In genomic region chr1:171294298-171295062, GRCm38 (mm10) we compare ENCODE assay signal across 8 mouse cellular contexts. TPM values are rescaled to one million over a fixed set of nuclear protein-coding genes. Genes with fewer than 3 reads are reported as not detected.
DNase-seq lines count a peak whose midpoint lies in the region; ATAC-seq and TF ChIP-seq lines count a peak whose summit lies in the region.

Ufc1 (minus strand) TSS chr1:171295024.

- peak; percentile 93 for DNase-seq in MEL (ENCODE audit: low read depth, low spot score)
- DNase-seq in cerebellum, adult 2 months: peak; percentile 91 to 92
- DNase-seq in forebrain, postnatal 0 days: peak; percentile 93
- DNase-seq in heart, postnatal 4 days: peak; percentile 83
- DNase-seq in layer of hippocampus, adult 2 months (ENCODE audit: low spot score in 2 of 2): peak; percentile 76 to 79
- peak; percentile 87 for DNase-seq in lung, adult 2 months
- DNase-seq in testis, postnatal 10 days (ENCODE audit: low spot score): peak; percentile 82

- peak within 1 kb of the TSS; percentile 99 for H3K27ac ChIP-seq in MEL (ENCODE audit: control insufficient read depth, low read depth, low read length)
- peak within 1 kb of the TSS; percentile 97 for H3K27ac ChIP-seq in cerebellum, adult 2 months (ENCODE audit: insufficient read depth, low read length)
- peak within 1 kb of the TSS; percentile 94 for H3K27ac ChIP-seq in forebrain, postnatal 0 days (ENCODE audit: low read depth, low read length)
- peak within 1 kb of the TSS; percentile 100 for H3K27ac ChIP-seq in layer of hippocampus, adult 2 months
- peak within 1 kb of the TSS; percentile 97 for H3K27ac ChIP-seq in neural tube, embryonic 15.5 days (replicated peaks)

- H3K9ac ChIP-seq in MEL (ENCODE audit: control insufficient read depth, low read depth, low read length, poor library complexity, severe bottlenecking): peak within 1 kb of the TSS; percentile 99
- peak within 1 kb of the TSS; percentile 87 for H3K9ac ChIP-seq in forebrain, postnatal 0 days
- peak within 1 kb of the TSS; percentile 88 for H3K9ac ChIP-seq in neural tube, embryonic 15.5 days (replicated peaks)

- peak; percentile 89 for ATAC-seq in forebrain, postnatal 0 days
- peak; percentile 87 for ATAC-seq in neural tube, embryonic 15.5 days (ENCODE audit: low FRiP score)

- H3K4me2 ChIP-seq in forebrain, postnatal 0 days (ENCODE audit: low read depth): peak within 1 kb of the TSS; percentile 53
- peak within 1 kb of the TSS; percentile 66 for H3K4me2 ChIP-seq in neural tube, embryonic 15.5 days

- peaks cover 0 to 14% of the 10 kb centered on the region in 2 experiments; a peak in 2 of 4 replicates for H3K36me3 ChIP-seq in MEL (ENCODE audit: control insufficient read depth in 1 of 2, insufficient read depth in 2 of 2, low read length in 2 of 2)
- H3K36me3 ChIP-seq in forebrain, postnatal 0 days (ENCODE audit: insufficient read depth): peaks cover 4% of the 10 kb centered on the region; the same call in 1 of the 2 replicates
- H3K36me3 ChIP-seq in neural tube, embryonic 15.5 days: 0 out of 2 replicates have a peak, but pooled peaks cover 5% of the 10 kb centered on the region

- TF ChIP-seq EP300 in MEL (IDR thresholded peaks at IDR 0.05; ENCODE audit: low read depth in 1 of 2, low read length in 2 of 2): peak in 1 of 2 experiments; percentile 32; a peak in 1 of 4 replicates

- H3K79me2 ChIP-seq in MEL (ENCODE audit: control insufficient read depth, insufficient read depth, low read length, poor library complexity): peaks cover 14% of the 10 kb centered on the region

- H3K27me3 ChIP-seq in MEL (ENCODE audit: control insufficient read depth in 1 of 2, insufficient read depth in 2 of 2, low read length in 2 of 2): no peaks in the 10 kb centered on the region; a peak in 1 of 4 replicates
- H3K27me3 ChIP-seq in cerebellum, adult 2 months (ENCODE audit: control insufficient read depth, insufficient read depth, low read length): no peaks in the 10 kb centered on the region
- peaks cover 6% of the 10 kb centered on the region; the same call in 1 of the 2 replicates for H3K27me3 ChIP-seq in forebrain, postnatal 0 days (ENCODE audit: insufficient read depth, low read length)
- peaks cover 19% of the 10 kb centered on the region for H3K27me3 ChIP-seq in neural tube, embryonic 15.5 days (replicated peaks)

- H3K9me3 ChIP-seq in MEL (replicated peaks; ENCODE audit: insufficient read depth, low read length): no peaks in the 10 kb centered on the region
- H3K9me3 ChIP-seq in forebrain, postnatal 0 days (ENCODE audit: low read length): no peaks in the 10 kb centered on the region
- no peaks in the 10 kb centered on the region for H3K9me3 ChIP-seq in neural tube, embryonic 15.5 days (replicated peaks)

- peaks cover 0 to 9% of the 10 kb centered on the region in 2 experiments; a peak in 3 of 4 replicates for H3K4me1 ChIP-seq in MEL (ENCODE audit: control insufficient read depth in 1 of 2, insufficient read depth in 2 of 2, low read length in 2 of 2)
- H3K4me1 ChIP-seq in cerebellum, adult 2 months (ENCODE audit: control insufficient read depth, insufficient read depth, low read length): no peaks in the 10 kb centered on the region
- H3K4me1 ChIP-seq in forebrain, postnatal 0 days (ENCODE audit: insufficient read depth): peaks cover 8% of the 10 kb centered on the region
- peaks cover 3% of the 10 kb centered on the region; the same call in 1 of the 2 replicates for H3K4me1 ChIP-seq in lung, adult 2 months (ENCODE audit: control insufficient read depth, insufficient read depth, low read length)
- peaks cover 14% of the 10 kb centered on the region for H3K4me1 ChIP-seq in neural tube, embryonic 15.5 days

- peak within 1 kb of the TSS; percentile 83 to 100 for H3K4me3 ChIP-seq in MEL (ENCODE audit: control insufficient read depth in 1 of 2, insufficient read depth in 1 of 2, low read depth in 2 of 2, low read length in 2 of 2)
- peak within 1 kb of the TSS; percentile 94 for H3K4me3 ChIP-seq in cerebellum, adult 2 months (replicated peaks; ENCODE audit: insufficient read depth, low read depth, low read length)
- H3K4me3 ChIP-seq in forebrain, postnatal 0 days (ENCODE audit: low read depth, low read length): peak within 1 kb of the TSS; percentile 63
- peak within 1 kb of the TSS; percentile 95 for H3K4me3 ChIP-seq in layer of hippocampus, adult 2 months
- H3K4me3 ChIP-seq in lung, adult 2 months (replicated peaks; ENCODE audit: extremely low read depth, low read depth, low read length): peak within 1 kb of the TSS; percentile 99
- peak within 1 kb of the TSS; percentile 77 for H3K4me3 ChIP-seq in neural tube, embryonic 15.5 days (replicated peaks)

- no peak for TF ChIP-seq RAD21 in MEL (IDR thresholded peaks at IDR 0.05; ENCODE audit: low read depth, low read length)

- no peak for TF ChIP-seq CTCF in MEL (IDR thresholded peaks at IDR 0.05 in 2 of 3, conservative IDR thresholded peaks at IDR 0.05 in 1 of 3; ENCODE audit: control insufficient read depth in 1 of 3, insufficient read depth in 1 of 3, low read depth in 2 of 3, low read length in 3 of 3, poor library complexity in 1 of 3, severe bottlenecking in 1 of 3)
- no peak; the same call in 1 of the 2 replicates for TF ChIP-seq CTCF in cerebellum, adult 2 months (IDR thresholded peaks at IDR 0.05; ENCODE audit: borderline replicate concordance, insufficient read depth, low read depth, low read length)
- peak; percentile 51 for TF ChIP-seq CTCF in forebrain, postnatal 0 days (IDR thresholded peaks at IDR 0.05; ENCODE audit: low read depth)
- TF ChIP-seq CTCF in layer of hippocampus, adult 2 months (conservative IDR thresholded peaks at IDR 0.05): peak; percentile 69
- no peak for TF ChIP-seq CTCF in lung, adult 2 months (IDR thresholded peaks at IDR 0.05; ENCODE audit: insufficient read depth, low read length)

- under 1% methylated on average over 42 of the region's 42 CpGs for WGBS in cerebellum, adult 2 months
- 1% methylated on average over 42 of the region's 42 CpGs for WGBS in forebrain, postnatal 0 days
- WGBS in lung, adult 2 months: under 1% methylated on average over 42 of the region's 42 CpGs
- under 1% methylated on average over 42 of the region's 42 CpGs for WGBS in neural tube, embryonic 15.5 days

- peak; percentile 35 to 81; a peak in 2 of 4 replicates for TF ChIP-seq POLR2A in MEL (IDR thresholded peaks at IDR 0.05; ENCODE audit: control insufficient read depth in 1 of 2, insufficient read depth in 1 of 2, low read depth in 1 of 2, low read length in 2 of 2, poor library complexity in 1 of 2)
- peak; percentile 33; the same call in 1 of the 2 replicates for TF ChIP-seq POLR2A in cerebellum, adult 2 months (IDR thresholded peaks at IDR 0.05; ENCODE audit: borderline replicate concordance, insufficient read depth, low read length)
- peak; percentile 65; the same call in 1 of the 2 replicates for TF ChIP-seq POLR2A in lung, adult 2 months (IDR thresholded peaks at IDR 0.05; ENCODE audit: borderline replicate concordance, extremely low read depth, low read depth, low read length)

TF ChIP-seq in MEL, 35 proteins besides CTCF, POLR2A, EP300 and RAD21 (continues in another document):
- TF ChIP-seq SMC3 (IDR thresholded peaks at IDR 0.05; ENCODE audit: low read depth, low read length) (no peak), MAZ (IDR thresholded peaks at IDR 0.05; ENCODE audit: low read depth, low read length) (peak; percentile 55; the same call in 1 of the 2 replicates), POLR2AphosphoS5 (IDR thresholded peaks at IDR 0.05; ENCODE audit: borderline replicate concordance, low read depth, low read length) (no peak), SIN3A (IDR thresholded peaks at IDR 0.05; ENCODE audit: low read length) (no peak; the same call in none of the 2 replicates), MAFK (IDR thresholded peaks at IDR 0.05; ENCODE audit: borderline replicate concordance, low read depth, low read length) (no peak), GABPA (IDR thresholded peaks at IDR 0.05; ENCODE audit: low read depth, low read length) (no peak), E2F4 (IDR thresholded peaks at IDR 0.05; ENCODE audit: borderline replicate concordance, low read depth, low read length) (peak; percentile 45; the same call in 1 of the 2 replicates), MYC (IDR thresholded peaks at IDR 0.05; ENCODE audit: low read depth, low read length) (peak; percentile 38; the same call in 1 of the 2 replicates), MXI1 (IDR thresholded peaks at IDR 0.05; ENCODE audit: low read depth, low read length) (no peak; the same call in none of the 2 replicates), POLR2AphosphoS2 (IDR thresholded peaks at IDR 0.05; ENCODE audit: low read length) (peak; percentile 51; the same call in 1 of the 2 replicates), GATA1 (IDR thresholded peaks at IDR 0.05; ENCODE audit: low read depth, low read length) (no peak), ZKSCAN1 (IDR thresholded peaks at IDR 0.05; ENCODE audit: low read depth, low read length) (no peak), ELF1 (IDR thresholded peaks at IDR 0.05; ENCODE audit: low read depth, low read length) (peak; percentile 87), KAT2A (conservative IDR thresholded peaks at IDR 0.05; ENCODE audit: low read depth, low read length) (peak; percentile 36; the same call in 1 of the 2 replicates), NELFE (IDR thresholded peaks at IDR 0.05; ENCODE audit: low read depth, low read length) (0 out of 2 replicates have a peak, but pooled peaks have one; percentile 38), TAL1 (IDR thresholded peaks at IDR 0.05; ENCODE audit: low read length) (no peak), NRF1 (IDR thresholded peaks at IDR 0.05; ENCODE audit: insufficient read depth, low read depth, low read length, poor library complexity, severe bottlenecking) (peak; percentile 62), MAX (IDR thresholded peaks at IDR 0.05; ENCODE audit: low read length) (0 out of 2 replicates have a peak, but pooled peaks have one; percentile 29), RCOR1 (IDR thresholded peaks at IDR 0.05; ENCODE audit: low read depth, low read length) (no peak), UBTF (IDR thresholded peaks at IDR 0.05; ENCODE audit: borderline replicate concordance, insufficient read depth, low read depth, low read length) (0 out of 2 replicates have a peak, but pooled peaks have one; percentile 40), USF1 (IDR thresholded peaks at IDR 0.05; ENCODE audit: low read depth, low read length) (no peak)

RNA-seq across cellular contexts. Expression of gene Ufc1, which starts in this region (rescaled TPM):
- 100 and 101 TPM in 2 replicates for total RNA-seq in MEL (2012; rRNA removed)
- polyA plus RNA-seq in MEL (2012; ENCODE audit: insufficient read depth in 1 of 2, insufficient read length in 2 of 2, low read depth in 1 of 2, low replicate concordance in 2 of 2, missing spikeins in 1 of 2): 100 to 1,000 TPM in 1 of 2 experiments, 10 to 100 TPM in 1; 71.0 to 408 TPM
- 96.4 and 109 TPM in 2 replicates for polyA plus RNA-seq in cerebellum, adult 2 months (2012; rRNA removed)
- total RNA-seq in forebrain, postnatal 0 days (2014; rRNA removed): 96.6 and 123 TPM in 2 replicates
- 133 and 150 TPM in 2 replicates for polyA plus RNA-seq in forebrain, postnatal 0 days (2015; fragmentation: Nextera tagmentation; extraction: Ambion mirVana)
- 100 to 1,000 TPM; 102 to 108 TPM for total RNA-seq in heart, postnatal 4 days (2021)
- 100 to 1,000 TPM; 105 to 113 TPM for total RNA-seq in layer of hippocampus, adult 2 months (2021)
- 18.8 and 22.2 TPM in 2 replicates for polyA plus RNA-seq in lung, adult 2 months (2012; rRNA removed)
- 115 and 119 TPM in 2 replicates for polyA plus RNA-seq in neural tube, embryonic 15.5 days (2015; fragmentation: Nextera tagmentation; extraction: Ambion mirVana)

Comparison
In these comparisons a context has a peak if more than half of its experiments do, and no peak if none do; other contexts are left out.
1. Peak in every context shown above with its lines: DNase-seq, ATAC-seq, H3K4me3 ChIP-seq and H3K27ac ChIP-seq.
2. CTCF ChIP-seq: peak in forebrain, postnatal 0 days (single experiment) and layer of hippocampus, adult 2 months (single experiment); none in MEL (0 of 3), cerebellum, adult 2 months (single experiment) and lung, adult 2 months (single experiment).